Mouse (Mus musculus): ENCODE measurements around the gene Bhmt. TPM values are rescaled to one million over a fixed set of nuclear protein-coding genes. Genes with fewer than 3 reads are reported as not detected.

The Bhmt gene
- total RNA-seq (2021): not detected
- long read RNA-seq, experiment 1: 0 reads
- long read RNA-seq, experiment 2: 0 reads

DNA sequence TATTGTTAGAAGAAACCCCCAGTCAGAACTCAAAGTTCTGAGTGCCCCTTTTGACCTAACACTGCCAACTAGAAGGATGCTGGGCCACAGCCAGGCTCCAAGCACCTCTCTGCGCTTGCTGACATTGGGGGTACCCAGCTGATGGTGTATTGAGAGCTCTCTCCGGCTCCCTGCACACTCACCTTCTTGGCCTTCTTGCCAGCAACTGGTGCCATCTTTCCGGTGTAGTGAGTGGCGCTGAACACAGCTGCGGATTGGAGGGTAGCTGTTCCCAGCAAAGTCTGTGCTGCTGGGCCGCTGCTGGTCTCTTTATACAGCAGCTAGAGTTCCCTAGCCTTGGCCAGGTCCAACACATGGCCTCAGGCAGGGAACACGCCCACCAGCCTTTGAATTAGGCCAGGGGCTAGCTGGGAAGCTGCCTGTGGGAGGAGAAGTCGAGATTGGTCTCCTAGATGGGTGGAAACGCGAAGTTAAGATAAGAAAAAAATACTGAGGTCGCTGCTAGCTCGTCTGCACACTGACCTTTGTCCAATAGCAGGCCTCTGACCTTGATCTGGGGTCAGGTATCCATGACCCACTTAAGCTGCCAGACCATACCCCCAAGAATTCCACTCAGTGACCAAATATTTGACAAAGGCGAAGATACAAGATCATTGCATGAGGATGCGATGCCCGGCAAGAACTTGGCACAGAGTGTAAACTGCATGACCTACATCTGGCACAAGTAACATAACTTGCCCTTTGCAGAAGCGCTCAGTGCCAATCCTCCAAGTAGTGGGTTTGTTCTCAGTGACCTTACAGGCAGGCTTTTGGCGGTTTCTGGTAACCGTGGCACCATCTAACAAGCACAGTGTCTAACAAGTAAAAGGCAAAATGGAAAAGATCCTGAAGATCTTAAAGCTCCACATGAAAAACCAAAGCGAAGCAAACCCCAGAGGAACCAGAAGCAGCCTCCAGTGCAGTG is at the start of gene Bhmt:
Gene Bhmt (minus strand): TSS at position 680 of the 964 bp plus-strand sequence.
- DNase-seq (ENCODE audit: low spot score in 2 of 2): no peak

DNA sequence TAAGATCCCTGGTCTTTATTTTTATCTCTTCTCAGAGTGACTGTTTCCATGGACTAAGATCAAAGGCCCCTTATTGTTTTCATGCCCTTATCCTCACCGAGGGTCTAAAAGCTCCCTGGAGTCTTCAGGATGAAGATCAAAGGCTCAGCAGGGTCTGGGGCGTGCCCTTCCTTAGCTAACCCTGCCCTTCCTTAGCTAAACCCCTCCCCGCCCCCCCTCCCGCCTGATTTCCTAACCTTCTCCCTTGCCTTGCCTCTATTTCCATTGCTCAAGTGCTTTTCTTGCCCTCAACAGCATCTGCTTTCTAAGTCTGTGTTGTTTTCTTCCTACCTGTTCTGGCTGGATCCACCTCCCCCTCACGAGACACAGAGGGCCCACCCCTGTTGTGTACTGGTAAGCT is 49.6 kb upstream of the Bhmt start:
- DNase-seq (ENCODE audit: low spot score in 2 of 2): no peak

DNA sequence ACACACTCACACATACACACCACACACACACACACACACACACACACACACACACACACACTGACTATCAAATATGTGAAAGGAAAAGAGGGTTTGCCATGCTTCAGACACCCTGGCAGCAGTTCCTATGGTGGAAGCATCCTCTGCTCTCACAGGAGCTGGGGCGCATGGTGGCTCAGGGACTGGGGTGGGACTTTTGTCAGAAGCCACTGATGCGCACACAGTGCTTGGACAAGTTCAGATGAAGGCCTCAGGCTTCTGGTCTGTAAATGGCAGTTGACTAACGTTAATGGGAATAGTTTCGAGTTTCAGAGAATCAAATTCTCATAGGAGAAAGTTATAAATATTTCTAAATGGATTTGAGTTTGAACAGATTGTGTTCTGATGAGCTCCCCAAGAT is 47.5 kb upstream of the Bhmt start:
- DNase-seq (ENCODE audit: low spot score in 2 of 2): no peak

DNA sequence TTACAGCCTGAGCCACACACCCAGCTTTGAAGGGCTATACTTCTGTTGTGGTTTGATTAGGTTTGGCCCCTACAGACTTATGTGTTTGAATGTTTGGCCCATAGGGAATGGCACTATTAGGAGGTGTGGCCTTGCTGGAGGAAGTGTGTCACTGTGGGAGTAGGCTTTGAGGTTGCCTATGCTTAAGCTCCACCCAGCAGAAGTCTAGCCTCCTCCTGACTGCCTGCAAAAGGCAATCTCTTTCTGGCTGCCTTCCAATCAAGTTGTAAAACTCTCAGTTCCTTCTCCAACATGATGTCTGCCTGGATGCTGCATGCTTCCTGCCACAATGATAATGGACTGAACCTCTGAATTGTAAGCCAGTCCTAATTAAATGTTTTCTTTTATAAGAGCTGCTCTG is 45.6 kb upstream of the Bhmt start:
- DNase-seq (ENCODE audit: low spot score in 2 of 2): no peak

DNA sequence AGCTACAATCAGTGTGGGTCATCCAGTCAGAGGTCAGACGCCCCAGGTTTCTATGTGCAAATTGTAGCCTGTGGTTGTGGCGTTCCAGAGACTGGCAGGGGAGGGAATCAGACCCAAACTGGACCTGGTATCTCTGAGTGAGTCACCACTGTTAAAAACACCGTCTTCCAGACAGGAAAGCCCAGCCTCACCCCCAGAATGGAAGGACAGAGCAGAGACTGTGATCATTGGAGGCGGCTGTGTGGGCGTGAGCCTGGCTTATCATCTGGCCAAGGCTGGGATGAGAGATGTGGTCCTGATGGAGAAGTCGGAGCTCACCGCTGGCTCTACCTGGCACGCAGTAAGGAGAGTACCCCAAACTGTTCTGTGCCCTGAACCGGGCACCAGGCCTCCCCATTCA is 39.1 kb upstream of the Bhmt start:
- DNase-seq (ENCODE audit: low spot score in 2 of 2): peak; percentile 46 to 59

DNA sequence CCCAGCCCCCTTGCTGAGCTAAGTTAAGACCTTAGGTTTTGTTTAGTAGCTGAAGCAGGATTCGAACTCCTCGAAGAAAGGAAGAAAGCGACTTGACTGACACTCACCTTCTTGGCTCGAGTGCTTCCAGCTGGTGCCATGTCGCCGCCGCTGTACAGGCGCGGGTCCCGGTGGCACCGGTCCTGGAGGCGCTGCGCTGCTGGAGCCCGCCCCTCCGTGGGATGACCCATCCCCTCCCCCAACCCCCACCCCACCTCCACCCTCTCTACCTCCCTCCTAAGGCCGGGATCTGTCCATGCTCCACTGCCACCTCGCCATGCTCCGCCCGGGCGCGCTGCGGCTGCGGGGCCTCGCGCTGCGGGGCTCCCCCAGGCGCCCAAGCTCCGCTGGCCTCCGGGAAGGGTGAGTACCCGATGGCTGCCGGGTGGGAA is 36.4 kb upstream of the Bhmt start, which contains the start of the genes Bhmt2 and Dmgdh:
Gene Bhmt2 (minus strand): TSS at position 172 of the 431 bp plus-strand sequence.
Gene Dmgdh (plus strand): TSS at position 303 of the 431 bp plus-strand sequence.
- no peak for DNase-seq (ENCODE audit: low spot score in 2 of 2)

DNA sequence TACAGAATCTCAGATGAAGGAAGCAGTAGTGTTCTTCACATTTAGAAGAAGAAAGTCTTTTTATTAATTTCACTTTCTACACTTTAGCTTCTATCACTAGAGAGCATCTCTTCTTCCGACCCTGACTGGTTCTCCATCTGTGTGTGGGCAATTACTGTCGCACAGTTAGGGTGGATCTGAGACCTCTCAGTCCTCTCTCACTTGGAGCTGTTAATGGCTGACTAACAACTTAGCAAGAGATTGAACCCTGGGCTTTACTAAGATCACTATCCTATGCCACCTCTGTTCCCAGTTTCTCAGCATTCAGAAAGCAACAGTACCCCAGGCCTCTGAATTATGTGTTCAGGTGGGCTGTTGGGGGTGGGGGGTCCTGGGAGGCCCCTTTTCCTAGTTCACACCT is 35.5 kb upstream of the Bhmt start:
- DNase-seq (ENCODE audit: low spot score in 2 of 2): no peak

DNA sequence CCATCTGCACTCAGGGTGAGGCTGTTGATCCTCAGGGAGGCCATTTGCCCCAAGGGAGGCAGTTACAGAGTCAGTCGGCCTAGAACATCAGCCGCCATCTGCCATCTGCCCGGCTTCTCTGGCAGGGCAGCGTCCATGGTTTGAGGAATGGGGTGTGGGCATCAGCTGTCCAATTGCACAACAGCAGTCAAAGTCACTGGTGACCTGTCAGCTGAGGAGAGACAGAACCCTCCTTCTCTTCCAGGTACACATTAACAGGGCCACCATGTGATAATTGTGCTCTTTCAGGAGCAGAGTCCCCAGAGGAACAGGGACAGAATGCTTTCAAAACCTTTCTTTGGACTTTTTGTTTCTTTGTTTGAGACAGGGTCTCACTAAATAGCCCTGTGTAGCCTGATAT is 34.6 kb upstream of the Bhmt start:
- DNase-seq (ENCODE audit: low spot score in 2 of 2): no peak

DNA sequence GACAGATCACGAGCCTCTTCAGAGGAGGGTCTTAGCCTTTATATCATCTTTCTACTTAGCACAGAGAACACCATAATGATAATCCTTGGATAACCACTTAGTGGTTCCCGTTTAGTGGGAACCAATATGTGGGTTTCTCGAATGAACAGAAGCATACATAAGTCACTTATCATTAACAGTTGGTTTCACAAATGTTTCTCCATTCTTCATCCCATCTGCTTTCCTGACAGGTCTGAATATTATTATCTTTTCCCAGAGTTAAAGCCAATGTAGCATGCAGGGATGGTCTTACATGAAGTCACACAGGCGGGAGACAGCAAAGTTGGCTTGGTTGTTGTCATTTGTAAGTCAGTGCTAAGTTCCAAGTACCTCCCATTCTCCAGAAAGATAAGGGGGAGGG is 29.8 kb upstream of the Bhmt start:
- no peak for DNase-seq (ENCODE audit: low spot score in 2 of 2)

DNA sequence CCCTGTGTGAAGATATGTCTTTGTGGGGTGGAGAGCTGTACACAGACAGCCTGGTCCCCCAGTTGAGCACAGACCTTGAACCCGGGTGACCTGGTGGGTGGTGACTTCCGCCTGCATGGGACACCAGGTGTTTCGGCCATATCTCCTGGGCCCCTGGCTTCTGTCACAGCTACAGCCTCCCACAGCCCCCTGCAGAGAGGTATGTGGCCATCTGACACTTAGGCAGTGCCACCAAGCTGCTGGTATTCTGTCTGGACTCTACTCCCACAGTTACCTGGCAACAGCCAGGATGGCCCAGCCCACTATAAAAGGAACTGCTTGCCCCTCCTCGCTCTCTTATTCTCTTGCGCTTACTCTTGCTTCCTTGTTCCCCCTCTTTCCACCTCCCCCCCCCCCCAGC is 20.2 kb upstream of the Bhmt start:
- DNase-seq (ENCODE audit: low spot score in 2 of 2): no peak

DNA sequence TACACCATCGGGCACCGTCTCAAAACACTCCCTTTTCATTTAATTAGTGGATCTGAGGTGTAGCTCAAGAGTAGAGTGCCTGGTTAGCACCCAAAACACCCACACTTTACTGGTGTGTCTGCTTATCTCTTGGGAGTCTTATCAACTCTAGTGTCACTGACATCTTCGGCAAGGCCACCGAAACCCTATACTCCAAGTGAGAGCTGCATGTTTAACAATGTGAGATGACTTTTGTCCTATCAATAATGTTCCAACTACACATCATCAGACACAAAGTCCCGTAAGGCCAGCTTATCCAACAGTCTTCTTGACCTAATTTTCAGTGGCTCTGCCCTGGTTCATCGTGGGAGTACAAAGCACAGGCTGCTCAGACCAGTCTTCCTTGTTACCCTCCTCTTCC is 15.6 kb upstream of the Bhmt start:
- no peak for DNase-seq (ENCODE audit: low spot score in 2 of 2)

DNA sequence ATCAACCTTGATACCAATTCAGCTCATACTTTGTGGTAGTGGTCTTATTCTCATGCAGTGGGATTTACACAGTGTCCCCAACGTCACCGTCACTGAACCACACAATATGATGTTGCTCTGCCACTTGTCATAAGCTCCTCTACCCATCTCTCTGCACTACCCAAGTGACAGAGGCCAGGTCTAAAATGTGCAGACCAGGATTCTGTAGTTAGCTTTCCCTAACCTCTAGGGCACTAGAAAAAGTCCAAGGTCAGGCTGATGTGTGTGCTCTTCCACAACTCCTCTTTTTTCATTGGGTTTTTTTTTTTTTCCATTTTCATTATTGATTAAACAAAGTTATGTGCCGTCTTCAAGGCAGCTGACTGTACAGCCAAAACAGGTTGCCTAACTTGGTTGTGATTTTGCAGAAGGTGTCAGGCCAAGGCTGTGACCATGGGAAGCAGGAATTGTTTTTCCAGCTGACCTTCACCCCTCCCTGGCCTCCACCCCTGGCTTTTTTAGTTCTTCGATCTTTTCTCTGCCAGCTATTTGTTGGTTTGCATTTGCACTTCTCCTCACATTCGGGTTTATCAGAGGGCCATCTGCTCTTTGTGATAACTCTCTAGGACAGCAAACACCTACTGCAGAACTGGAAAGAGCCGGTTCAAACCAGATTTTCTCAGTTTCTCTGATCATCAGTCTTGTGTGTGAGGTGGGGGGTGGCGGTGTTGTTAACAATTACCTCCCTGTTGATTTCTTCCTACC is 10.8 kb upstream of the Bhmt start:
- DNase-seq (ENCODE audit: low spot score in 2 of 2): no peak

DNA sequence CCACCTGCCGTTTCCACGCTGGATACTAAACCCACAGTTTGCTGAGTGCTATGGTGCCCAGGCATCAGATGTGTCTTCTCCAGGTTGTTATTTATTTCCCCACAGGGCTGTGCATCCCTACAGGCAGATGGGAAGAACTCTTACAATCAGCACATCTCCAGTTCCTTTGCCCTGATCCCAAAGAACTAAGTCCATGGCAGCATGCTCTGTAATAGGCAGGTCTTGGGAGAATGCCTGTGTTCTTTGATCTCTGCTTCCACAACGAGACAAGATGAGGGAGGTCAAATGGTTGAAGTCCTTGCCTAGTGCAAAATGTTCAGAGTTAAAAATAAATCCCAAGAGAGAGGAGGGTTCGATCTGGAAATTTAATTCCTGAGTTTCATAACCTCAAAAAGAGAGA is 1.9 kb upstream of the Bhmt start:
- no peak for DNase-seq (ENCODE audit: low spot score in 2 of 2)

DNA sequence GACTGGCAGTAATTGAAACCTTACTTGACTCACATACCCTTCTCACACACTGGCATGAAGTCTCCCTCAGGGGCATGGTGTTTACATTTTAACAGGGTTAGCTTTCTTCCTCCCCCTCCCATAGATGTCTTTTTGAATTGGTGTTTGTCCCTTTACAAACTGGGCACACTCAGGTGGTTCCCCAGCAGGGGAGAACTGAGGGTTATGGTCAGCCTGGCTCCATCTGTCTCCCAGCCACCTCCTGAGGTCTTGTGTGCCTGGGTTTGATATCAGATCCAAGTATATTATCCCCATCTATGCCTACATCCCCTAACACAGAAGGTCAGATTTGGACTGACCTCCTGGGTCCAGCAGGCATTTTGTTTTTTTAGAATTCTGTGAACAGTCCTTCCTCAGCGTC is 1.2 kb downstream of the Bhmt start:
- no peak for DNase-seq (ENCODE audit: low spot score in 2 of 2)

DNA sequence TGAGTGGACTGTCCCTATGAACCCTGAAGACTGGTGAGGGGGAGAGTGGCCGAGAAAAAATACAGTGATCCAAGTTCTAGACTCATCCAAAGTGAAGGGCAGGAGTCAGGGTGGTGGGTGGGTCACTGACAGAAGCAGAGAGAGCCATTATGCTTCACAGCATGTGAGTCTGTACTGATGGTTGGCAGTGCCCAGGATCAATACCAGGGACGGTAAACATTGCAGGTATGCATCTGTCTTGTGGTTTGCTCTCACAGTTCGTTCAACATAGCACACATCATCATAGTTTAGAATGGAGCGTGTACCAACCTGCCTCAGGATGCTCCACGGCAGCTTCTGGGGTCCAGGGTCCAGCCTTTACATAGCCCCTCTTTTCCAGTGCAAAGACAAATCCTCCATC is 4.8 kb downstream of the Bhmt start:
- no peak for DNase-seq (ENCODE audit: low spot score in 2 of 2)

DNA sequence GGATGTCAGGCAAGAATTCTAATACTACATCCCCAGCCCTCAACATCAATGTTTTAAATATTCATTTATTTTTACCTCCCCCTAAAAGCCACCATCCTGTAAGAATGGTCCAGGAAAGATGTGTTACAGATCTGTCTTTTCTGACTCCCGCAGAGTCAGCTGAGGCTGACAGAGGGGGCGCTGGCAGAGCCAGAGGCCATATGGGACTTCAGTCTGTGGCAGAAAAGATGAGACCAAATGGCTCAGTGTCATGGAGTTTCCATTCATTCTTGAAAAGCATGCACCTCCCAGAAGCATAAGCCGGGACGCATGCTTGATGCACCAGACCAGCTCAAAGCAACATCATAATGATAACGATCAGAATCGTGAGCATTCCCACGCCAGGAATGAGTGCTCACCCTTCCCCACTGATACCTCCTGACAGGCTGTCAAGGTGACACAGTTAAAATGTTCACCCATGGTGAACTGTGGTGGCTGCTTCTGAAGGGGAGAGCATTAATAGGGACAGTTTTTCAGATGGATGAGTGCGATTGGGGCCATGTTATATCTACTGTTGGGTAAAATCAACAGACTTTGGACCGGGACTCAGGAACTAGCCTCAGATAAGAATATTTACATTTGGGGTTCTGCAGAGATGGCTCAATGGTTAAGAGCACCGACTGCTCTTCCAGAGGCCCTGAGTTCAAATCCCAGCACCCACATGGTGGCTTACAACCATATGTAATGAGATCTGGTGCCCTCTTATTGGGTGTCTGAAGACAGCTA is 6.6 kb downstream of the Bhmt start:
- no peak for DNase-seq (ENCODE audit: low spot score in 2 of 2)

DNA sequence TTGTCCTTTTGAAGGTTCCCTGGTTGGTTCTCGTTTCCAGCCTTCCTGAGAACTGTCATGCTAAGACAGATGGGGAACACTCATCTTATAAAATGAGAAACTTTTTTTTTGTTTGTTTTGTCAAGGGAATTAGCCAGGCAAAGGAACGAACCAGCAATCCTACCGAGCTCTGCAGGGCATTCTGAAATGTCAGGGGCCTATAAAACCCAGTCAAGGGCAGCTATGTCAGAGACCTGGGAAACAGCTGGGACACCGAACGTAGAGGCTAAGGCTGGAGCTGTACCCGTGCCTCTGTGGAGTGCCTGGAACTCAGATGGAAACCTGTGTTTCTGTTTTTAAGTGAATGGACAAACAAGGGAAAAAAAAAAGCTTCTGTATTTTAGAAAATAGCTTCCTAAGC is 8.9 kb downstream of the Bhmt start:
- DNase-seq (ENCODE audit: low spot score in 2 of 2): no peak

DNA sequence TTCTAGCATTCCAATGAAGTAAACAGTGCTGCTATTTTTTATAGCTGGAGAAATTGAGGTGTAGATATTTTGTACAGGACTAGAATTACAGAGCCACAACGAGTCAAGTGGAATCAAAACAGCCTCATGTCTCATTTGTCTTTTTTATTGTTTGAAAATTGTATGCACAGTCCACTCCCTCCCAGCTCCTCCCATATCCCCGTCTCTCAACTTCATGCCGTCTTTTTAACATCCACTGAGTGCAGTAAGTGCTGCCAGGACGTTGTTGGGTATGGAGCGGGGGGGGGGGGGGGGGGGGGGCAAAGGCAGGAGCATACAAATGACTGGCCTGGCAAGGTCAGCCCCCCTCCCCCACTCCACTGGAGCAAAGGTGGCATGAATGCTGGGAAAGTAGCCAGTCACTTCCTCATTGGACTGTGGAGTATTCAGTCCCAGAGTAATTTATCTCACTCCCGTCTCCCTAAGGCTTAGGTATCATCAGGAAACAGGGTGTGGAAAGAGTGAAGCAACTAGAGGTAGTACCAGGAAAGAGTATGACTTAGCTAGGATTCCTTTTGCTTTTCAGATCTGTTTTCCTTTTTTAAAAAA is 23.3 kb downstream of the Bhmt start:
- DNase-seq (ENCODE audit: low spot score in 2 of 2): no peak

DNA sequence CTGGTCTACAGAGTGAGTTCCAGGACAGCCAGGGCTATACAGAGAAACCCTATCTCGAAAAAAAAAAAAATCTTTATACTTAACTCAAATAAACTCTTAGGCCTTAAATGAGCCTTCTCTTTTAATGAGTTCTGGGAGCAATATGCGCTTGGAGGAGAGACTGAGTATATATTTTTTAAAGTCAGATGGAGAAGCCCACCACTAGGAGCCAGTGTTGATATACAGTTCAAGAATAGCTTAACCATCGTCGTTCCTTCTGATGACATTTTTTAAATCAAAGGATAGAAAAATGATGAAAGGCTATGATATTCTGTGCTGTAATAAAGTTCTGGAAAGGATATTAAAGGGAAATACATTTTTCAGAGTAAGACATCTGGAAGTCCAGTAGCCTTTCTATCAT is 24.0 kb downstream of the Bhmt start:
- DNase-seq (ENCODE audit: low spot score in 2 of 2): no peak

DNA sequence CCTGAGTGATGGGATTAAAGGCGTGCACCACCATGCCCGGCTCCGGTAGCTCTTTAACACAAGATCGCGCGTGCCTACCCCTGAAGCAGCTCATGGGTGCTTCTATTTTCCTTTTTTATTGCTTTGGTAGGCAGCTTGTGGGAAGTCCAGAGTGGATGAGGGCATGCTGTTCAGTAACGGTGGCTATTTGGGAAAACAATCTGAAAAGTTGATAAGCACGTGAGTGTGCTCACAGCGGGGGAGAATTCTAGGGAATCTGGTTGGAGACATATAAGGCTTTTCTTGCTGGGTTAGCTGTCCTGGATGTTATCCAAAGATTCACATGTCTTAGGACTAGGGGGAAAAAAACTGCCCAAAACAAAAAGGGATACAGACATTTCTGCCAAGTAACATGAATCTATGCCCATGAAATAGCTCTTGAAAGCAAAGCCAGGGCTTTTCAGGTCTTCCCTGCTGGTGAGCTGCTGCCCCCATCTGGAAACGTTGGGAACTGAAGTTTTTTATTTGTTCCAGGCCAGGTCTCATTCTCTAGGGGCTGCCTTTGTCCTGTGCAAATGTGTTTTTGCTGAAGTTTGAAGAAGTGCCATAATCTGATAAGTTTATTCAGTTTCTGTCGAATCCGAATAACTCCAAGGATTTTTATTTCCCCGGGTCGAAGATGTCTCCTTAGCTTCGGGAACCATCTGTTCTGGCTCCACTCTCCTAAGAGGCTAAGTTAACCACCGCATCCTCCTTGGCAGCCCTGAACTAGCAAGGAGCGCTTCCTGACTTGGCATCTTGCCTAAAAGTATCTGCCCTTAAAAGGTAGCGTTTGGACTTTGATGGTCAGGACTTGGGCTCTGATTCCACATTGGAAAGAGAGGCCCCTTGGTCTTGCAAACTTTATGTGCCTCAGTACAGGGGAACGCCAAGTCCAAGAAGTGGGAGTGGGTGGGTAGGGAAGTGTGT is 24.8 kb downstream of the Bhmt start:
- peak; percentile 82 to 87 for DNase-seq (ENCODE audit: low spot score in 2 of 2)

All from left cerebral cortex, adult 18-20 months (tissue).